Mouse (Mus musculus): ENCODE measurements around the gene Ap1m1.

Gene Ap1m1

GRCm38 (mm10) chr8:72257902-72258238 is 18.1 kb downstream of the Ap1m1 start:
- DNase-seq (ENCODE audit: low read depth, low spot score) = no peak

- DNase-seq (ENCODE audit: low read depth, low spot score) = no peak
Measured at GRCm38 (mm10) chr8:72259862-72260261, 20.0 kb downstream of the Ap1m1 start.

- DNase-seq (ENCODE audit: low read depth, low spot score) = no peak
Measured at GRCm38 (mm10) chr8:72260585-72260984, 20.8 kb downstream of the Ap1m1 start.

GRCm38 (mm10) chr8:72261019-72261418 is 21.2 kb downstream of the Ap1m1 start:
- peak; percentile 34 for DNase-seq (ENCODE audit: low read depth, low spot score)

GRCm38 (mm10) chr8:72261431-72261830 is 21.6 kb downstream of the Ap1m1 start:
- no peak for DNase-seq (ENCODE audit: low read depth, low spot score)

GRCm38 (mm10) chr8:72261872-72262271 is 22.1 kb downstream of the Ap1m1 start:
- no peak for DNase-seq (ENCODE audit: low read depth, low spot score)

GRCm38 (mm10) chr8:72262756-72263155 is 22.9 kb downstream of the Ap1m1 start:
- no peak for DNase-seq (ENCODE audit: low read depth, low spot score)

GRCm38 (mm10) chr8:72263451-72263850 is 23.6 kb downstream of the Ap1m1 start:
- DNase-seq (ENCODE audit: low read depth, low spot score) = no peak

GRCm38 (mm10) chr8:72265342-72265741 is 25.5 kb downstream of the Ap1m1 start:
- no peak for DNase-seq (ENCODE audit: low read depth, low spot score)

- DNase-seq (ENCODE audit: low read depth, low spot score) = no peak
Measured at GRCm38 (mm10) chr8:72266671-72267070, 26.9 kb downstream of the Ap1m1 start.

- DNase-seq (ENCODE audit: low read depth, low spot score) = no peak
Measured at GRCm38 (mm10) chr8:72267106-72267505, 27.3 kb downstream of the Ap1m1 start.

GRCm38 (mm10) chr8:72268356-72268755 is 28.5 kb downstream of the Ap1m1 start:
- no peak for DNase-seq (ENCODE audit: low read depth, low spot score)

- DNase-seq (ENCODE audit: low read depth, low spot score) = no peak
Measured at GRCm38 (mm10) chr8:72270606-72271005, 30.8 kb downstream of the Ap1m1 start.

GRCm38 (mm10) chr8:72271051-72271660 is 31.3 kb downstream of the Ap1m1 start:
- DNase-seq (ENCODE audit: low read depth, low spot score) = no peak

GRCm38 (mm10) chr8:72271691-72272090 is 31.9 kb downstream of the Ap1m1 start:
- no peak for DNase-seq (ENCODE audit: low read depth, low spot score)

GRCm38 (mm10) chr8:72272361-72272760 is 32.5 kb downstream of the Ap1m1 start:
- no peak for DNase-seq (ENCODE audit: low read depth, low spot score)

GRCm38 (mm10) chr8:72273111-72273770 is 33.4 kb downstream of the Ap1m1 start:
- no peak for DNase-seq (ENCODE audit: low read depth, low spot score)

GRCm38 (mm10) chr8:72273807-72274206 is 34.0 kb downstream of the Ap1m1 start:
- no peak for DNase-seq (ENCODE audit: low read depth, low spot score)

- DNase-seq (ENCODE audit: low read depth, low spot score) = no peak
Measured at GRCm38 (mm10) chr8:72277244-72277643, 37.4 kb downstream of the Ap1m1 start.

- no peak for DNase-seq (ENCODE audit: low read depth, low spot score)
Measured at GRCm38 (mm10) chr8:72279151-72279550, 39.3 kb downstream of the Ap1m1 start.

- no peak for DNase-seq (ENCODE audit: low read depth, low spot score)
Measured at GRCm38 (mm10) chr8:72281634-72282033, 41.8 kb downstream of the Ap1m1 start.

- DNase-seq (ENCODE audit: low read depth, low spot score) = no peak
Measured at GRCm38 (mm10) chr8:72285285-72285684, 45.5 kb downstream of the Ap1m1 start.

- no peak for DNase-seq (ENCODE audit: low read depth, low spot score)
Measured at GRCm38 (mm10) chr8:72289051-72289450, 49.2 kb downstream of the Ap1m1 start.

- no peak for DNase-seq (ENCODE audit: low read depth, low spot score)
Measured at GRCm38 (mm10) chr8:72291104-72291503, 51.3 kb downstream of the Ap1m1 start.

Data from retina, adult 2 months (tissue).